Comparison of ENCODE assay signal across 18 mouse cellular contexts in genomic region chr3:38567946-38568595, GRCm38 (mm10).
DNase-seq lines count a peak whose midpoint lies in the region; ATAC-seq and TF ChIP-seq lines count a peak whose summit lies in the region.
"Had no signal": no experiment of that assay in that cellular context is flagged by ENCODE, and none has a peak within 500 bp of the region (broad histone marks: within the 10 kb centered on the region; RNA-seq: fewer than 3 reads in every experiment).

No protein-coding gene starts in this region.

- 56% methylated on average over 8 of the region's 8 CpGs for WGBS in embryonic facial prominence, embryonic 11.5 days
- WGBS in embryonic facial prominence, embryonic 10.5 days: 58% methylated on average over 8 of the region's 8 CpGs
- 12% methylated on average over 8 of the region's 8 CpGs for WGBS in forebrain, embryonic 16.5 days
- 25% methylated on average over 8 of the region's 8 CpGs for WGBS in hindbrain, postnatal 0 days

- H3K4me2 ChIP-seq in embryonic facial prominence, embryonic 11.5 days (ENCODE audit: low read depth, low read length): no peak overlapping the region
- no peak overlapping the region for H3K4me2 ChIP-seq in forebrain, embryonic 16.5 days (ENCODE audit: low read length)
- no peak overlapping the region for H3K4me2 ChIP-seq in hindbrain, postnatal 0 days (ENCODE audit: low read depth, low read length)
- H3K4me2 ChIP-seq: intestine, embryonic 15.5 days had no signal

- no peak overlapping the region for H3K4me3 ChIP-seq in embryonic facial prominence, embryonic 11.5 days (ENCODE audit: low read depth, low read length)
- no peak overlapping the region for H3K4me3 ChIP-seq in embryonic facial prominence, embryonic 10.5 days
- H3K4me3 ChIP-seq in forebrain, embryonic 16.5 days (replicated peaks; ENCODE audit: low read length): no peak overlapping the region
- no peak overlapping the region for H3K4me3 ChIP-seq in hindbrain, postnatal 0 days (ENCODE audit: low read length)
- H3K4me3 ChIP-seq: erythroblast, embryonic 14.5 days; heart, embryonic 10.5 days; intestine, embryonic 15.5 days; layer of hippocampus, adult 2 months had no signal

- H3K27ac ChIP-seq in embryonic facial prominence, embryonic 11.5 days (replicated peaks; ENCODE audit: low read depth, low read length): no peak overlapping the region
- H3K27ac ChIP-seq in embryonic facial prominence, embryonic 10.5 days (replicated peaks): no peak overlapping the region
- peak overlapping the region; percentile 33; the same call in 1 of the 2 replicates for H3K27ac ChIP-seq in forebrain, embryonic 16.5 days (ENCODE audit: low read length)
- no peak overlapping the region for H3K27ac ChIP-seq in hindbrain, postnatal 0 days
- H3K27ac ChIP-seq: intestine, embryonic 15.5 days; kidney, postnatal 0 days; layer of hippocampus, adult 2 months; stomach, postnatal 0 days had no signal

- no peaks in the 10 kb centered on the region for H3K4me1 ChIP-seq in embryonic facial prominence, embryonic 11.5 days (ENCODE audit: control insufficient read depth, insufficient read depth, low read length)
- peaks cover 14% of the 10 kb centered on the region for H3K4me1 ChIP-seq in embryonic facial prominence, embryonic 10.5 days
- peaks cover 20% of the 10 kb centered on the region for H3K4me1 ChIP-seq in forebrain, embryonic 16.5 days (replicated peaks; ENCODE audit: control insufficient read depth, insufficient read depth, low read length)
- peaks cover 4% of the 10 kb centered on the region; the same call in 1 of the 2 replicates for H3K4me1 ChIP-seq in hindbrain, postnatal 0 days (ENCODE audit: insufficient read depth, low read length)
- H3K4me1 ChIP-seq: intestine, embryonic 15.5 days had no signal

- no peak for TF ChIP-seq CTCF in hindbrain, postnatal 0 days (IDR thresholded peaks at IDR 0.05; ENCODE audit: low read depth)

- no peak for DNase-seq in embryonic facial prominence, embryonic 11.5 days (ENCODE audit: low spot score)
- no peak for DNase-seq in embryonic facial prominence, embryonic 10.5 days (ENCODE audit: low spot score)
- peak; percentile 9 for DNase-seq in hindbrain, postnatal 0 days (ENCODE audit: low spot score)
- no peak for DNase-seq in gastrocnemius, postnatal 4 days (ENCODE audit: low spot score in 2 of 2)
- no peak for DNase-seq in lung, postnatal 4 days
- no peak for DNase-seq in gastrocnemius, adult 8-10 months (ENCODE audit: low spot score in 2 of 2)
- DNase-seq in right cerebral cortex, postnatal 10 days (ENCODE audit: low spot score in 2 of 2): no peak
- DNase-seq: cerebellum, adult 18-20 months; heart, postnatal 14 days; lung, postnatal 14 days; right cerebral cortex, adult 18-20 months had no signal

- peak; percentile 58; the same call in 1 of the 2 replicates for ATAC-seq in embryonic facial prominence, embryonic 11.5 days (replicated peaks; ENCODE audit: insufficient number of reproducible peaks, low FRiP score, low TSS enrichment, low read depth)
- peak; percentile 85 for ATAC-seq in forebrain, embryonic 16.5 days
- 0 out of 2 replicates have a peak, but pooled peaks have one; percentile 19 for ATAC-seq in hindbrain, postnatal 0 days
- ATAC-seq: intestine, embryonic 15.5 days had no signal

- no peaks in the 10 kb centered on the region for H3K9me3 ChIP-seq in embryonic facial prominence, embryonic 11.5 days (replicated peaks; ENCODE audit: control insufficient read depth, low read length)
- H3K9me3 ChIP-seq in embryonic facial prominence, embryonic 10.5 days: no peaks in the 10 kb centered on the region
- no peaks in the 10 kb centered on the region for H3K9me3 ChIP-seq in forebrain, embryonic 16.5 days (ENCODE audit: control insufficient read depth, low read length)
- H3K9me3 ChIP-seq in hindbrain, postnatal 0 days (ENCODE audit: low read length): no peaks in the 10 kb centered on the region
- H3K9me3 ChIP-seq: heart, embryonic 10.5 days; intestine, embryonic 15.5 days had no signal

- no peak overlapping the region for H3K9ac ChIP-seq in embryonic facial prominence, embryonic 11.5 days (replicated peaks; ENCODE audit: low read length)
- H3K9ac ChIP-seq in forebrain, embryonic 16.5 days (replicated peaks; ENCODE audit: low read depth, low read length): no peak overlapping the region
- H3K9ac ChIP-seq in hindbrain, postnatal 0 days (replicated peaks; ENCODE audit: low read length): no peak overlapping the region
- H3K9ac ChIP-seq: intestine, embryonic 15.5 days had no signal

- H3K27me3 ChIP-seq in embryonic facial prominence, embryonic 11.5 days (ENCODE audit: control insufficient read depth, insufficient read depth, low read length): no peaks in the 10 kb centered on the region
- no peaks in the 10 kb centered on the region for H3K27me3 ChIP-seq in embryonic facial prominence, embryonic 10.5 days (replicated peaks; ENCODE audit: low read depth, poor library complexity, severe bottlenecking)
- no peaks in the 10 kb centered on the region for H3K27me3 ChIP-seq in forebrain, embryonic 16.5 days (replicated peaks; ENCODE audit: control insufficient read depth, insufficient read depth, low read length)
- H3K27me3 ChIP-seq in hindbrain, postnatal 0 days (ENCODE audit: insufficient read depth, low read length): no peaks in the 10 kb centered on the region
- H3K27me3 ChIP-seq: intestine, embryonic 15.5 days had no signal

- H3K36me3 ChIP-seq in embryonic facial prominence, embryonic 11.5 days (replicated peaks; ENCODE audit: control insufficient read depth, insufficient read depth, low read depth, low read length): no peaks in the 10 kb centered on the region
- no peaks in the 10 kb centered on the region for H3K36me3 ChIP-seq in embryonic facial prominence, embryonic 10.5 days (replicated peaks)
- H3K36me3 ChIP-seq in forebrain, embryonic 16.5 days (ENCODE audit: control insufficient read depth, insufficient read depth): no peaks in the 10 kb centered on the region
- H3K36me3 ChIP-seq in hindbrain, postnatal 0 days (ENCODE audit: insufficient read depth, low read length): no peaks in the 10 kb centered on the region
- H3K36me3 ChIP-seq: heart, embryonic 10.5 days; intestine, embryonic 15.5 days had no signal

Comparison
In these comparisons a context has a peak if more than half of its experiments do, and no peak if none do; other contexts are left out.
1. ATAC-seq: peak in every context shown above with its lines; median percentile 85 in forebrain, embryonic 16.5 days; 58 in embryonic facial prominence, embryonic 11.5 days; 19 in hindbrain, postnatal 0 days.